Mouse (Mus musculus) liver, postnatal 0 days (tissue): ENCODE measurements around the gene Adsl.

Experiments
- CTCF ChIP-seq: sonication (generic); IDR thresholded peaks from 2 replicates; pipeline ENCODE4 v1.5.1; 2016; ENCODE audit warnings: antibody characterized with exemption, low read depth
- EP300 ChIP-seq: IDR thresholded peaks from 2 replicates; pipeline ENCODE4 v1.6.1; 2016; ENCODE audit warnings: antibody characterized with exemption, low read depth, mild to moderate bottlenecking

- TF ChIP-seq CTCF (no peak), EP300 (no peak)
These were observed 59.0 kb downstream of the Adsl start for GRCm38 (mm10) chr15:81007339-81007738.
